23 mouse cellular contexts compared by ENCODE assay signal in genomic region chr5:124469486-124469885, GRCm38 (mm10). TPM values are rescaled to one million over a fixed set of nuclear protein-coding genes. Genes with fewer than 3 reads are reported as not detected.
DNase-seq lines count a peak whose midpoint lies in the region; ATAC-seq and TF ChIP-seq lines count a peak whose summit lies in the region.
"Had no signal": no experiment of that assay in that cellular context is flagged by ENCODE, and none has a peak within 500 bp of the region (broad histone marks: within the 10 kb centered on the region; RNA-seq: fewer than 3 reads in every experiment).

No protein-coding gene starts in this region.

- no peaks in the 10 kb centered on the region for H3K9me3 ChIP-seq in megakaryocyte, embryonic 14.5 days
- H3K9me3 ChIP-seq in CH12.LX (replicated peaks; ENCODE audit: low read length) = peaks cover 18% of the 10 kb centered on the region
- no peaks in the 10 kb centered on the region for H3K9me3 ChIP-seq in hindbrain, embryonic 13.5 days
- H3K9me3 ChIP-seq: embryonic facial prominence, embryonic 12.5 days; embryonic facial prominence, embryonic 15.5 days had no signal

- ATAC-seq in megakaryocyte, adult 5-6 weeks (ENCODE audit: poor library complexity, severe bottlenecking) = no peak
- no peak for ATAC-seq in hindbrain, embryonic 13.5 days (ENCODE audit: low FRiP score)
- ATAC-seq: forebrain, embryonic 14.5 days; forebrain, postnatal 0 days; hindbrain, postnatal 0 days had no signal

- no peaks in the 10 kb centered on the region for H3K27me3 ChIP-seq in megakaryocyte, embryonic 14.5 days (replicated peaks)
- H3K27me3 ChIP-seq in CH12.LX (replicated peaks) = no peaks in the 10 kb centered on the region
- H3K27me3 ChIP-seq in thymus, adult 2 months (ENCODE audit: control insufficient read depth, insufficient read depth, low read length) = no peaks in the 10 kb centered on the region
- no peaks in the 10 kb centered on the region for H3K27me3 ChIP-seq in hindbrain, embryonic 13.5 days
- H3K27me3 ChIP-seq: embryonic facial prominence, embryonic 12.5 days; embryonic facial prominence, embryonic 15.5 days had no signal

- no peak for TF ChIP-seq CTCF in CH12.LX (conservative IDR thresholded peaks at IDR 0.05 in 1 of 2, IDR thresholded peaks at IDR 0.05 in 1 of 2; ENCODE audit: low read depth in 2 of 2, low read length in 2 of 2)
- no peak for TF ChIP-seq CTCF in thymus, adult 2 months (IDR thresholded peaks at IDR 0.05; ENCODE audit: borderline replicate concordance, control insufficient read depth, extremely low read depth, insufficient read depth, low read length, poor library complexity)

- peak overlapping the region; percentile 76 for H3K27ac ChIP-seq in CH12.LX (ENCODE audit: insufficient read depth, low read depth)
- no peak overlapping the region for H3K27ac ChIP-seq in thymus, adult 2 months (ENCODE audit: control insufficient read depth, insufficient read depth, low read length)
- no peak overlapping the region for H3K27ac ChIP-seq in hindbrain, embryonic 13.5 days
- H3K27ac ChIP-seq: embryonic facial prominence, embryonic 12.5 days; embryonic facial prominence, embryonic 15.5 days; gastrocnemius, adult 2 months; hindbrain, embryonic 14.5 days; hindbrain, postnatal 0 days had no signal

- peak overlapping the region; percentile 35 for H3K4me3 ChIP-seq in megakaryocyte, embryonic 14.5 days (replicated peaks)
- H3K4me3 ChIP-seq in CH12.LX (replicated peaks in 1 of 3; ENCODE audit: low read depth in 2 of 3, low read length in 2 of 3, poor library complexity in 1 of 3) = no peak overlapping the region
- H3K4me3 ChIP-seq in thymus, adult 2 months (ENCODE audit: control insufficient read depth, insufficient read depth, low read length) = no peak overlapping the region
- no peak overlapping the region for H3K4me3 ChIP-seq in hindbrain, embryonic 13.5 days
- H3K4me3 ChIP-seq: embryonic facial prominence, embryonic 12.5 days; embryonic facial prominence, embryonic 15.5 days; gastrocnemius, adult 2 months had no signal

- H3K4me1 ChIP-seq in megakaryocyte, embryonic 14.5 days = peaks cover 52% of the 10 kb centered on the region
- H3K4me1 ChIP-seq in CH12.LX (ENCODE audit: control insufficient read depth in 1 of 2, insufficient read depth in 2 of 2) = peaks cover 20 to 70% of the 10 kb centered on the region in 2 experiments
- H3K4me1 ChIP-seq in thymus, adult 2 months (replicated peaks; ENCODE audit: control insufficient read depth, insufficient read depth, low read length) = no peaks in the 10 kb centered on the region
- H3K4me1 ChIP-seq in hindbrain, embryonic 13.5 days (replicated peaks) = no peaks in the 10 kb centered on the region
- H3K4me1 ChIP-seq: embryonic facial prominence, embryonic 12.5 days; embryonic facial prominence, embryonic 15.5 days had no signal

- peaks cover 80% of the 10 kb centered on the region for H3K36me3 ChIP-seq in megakaryocyte, embryonic 14.5 days (replicated peaks; ENCODE audit: low read length)
- peaks cover 80 to 84% of the 10 kb centered on the region in 2 experiments for H3K36me3 ChIP-seq in CH12.LX (replicated peaks in 1 of 2; ENCODE audit: control insufficient read depth in 1 of 2, insufficient read depth in 1 of 2, low read length in 1 of 2)
- peaks cover 16% of the 10 kb centered on the region for H3K36me3 ChIP-seq in thymus, adult 2 months (ENCODE audit: control insufficient read depth, insufficient read depth, low read length)
- H3K36me3 ChIP-seq in hindbrain, embryonic 13.5 days = peaks cover 26% of the 10 kb centered on the region

- dilution Hi-C loops in CH12.LX (cut with MboI; ENCODE audit: extremely low pct_ligation_motif_present, extremely low pct_unique_long_range_greater_than_20kb, low sequenced_read_pairs) = no loop called here

- in situ Hi-C loops in CH12.LX (cut with MboI; ENCODE audit: low pct_ligation_motif_present, low pct_unique_long_range_greater_than_20kb, low sequenced_read_pairs) = no loop called here

- no peak overlapping the region for H3K4me2 ChIP-seq in CH12.LX (ENCODE audit: insufficient read depth, low read depth, poor library complexity, severe bottlenecking)
- H3K4me2 ChIP-seq in hindbrain, embryonic 13.5 days = no peak overlapping the region
- H3K4me2 ChIP-seq: embryonic facial prominence, embryonic 12.5 days; embryonic facial prominence, embryonic 15.5 days; heart, embryonic 11.5 days; hindbrain, embryonic 14.5 days had no signal

- no peak for DNase-seq in CH12.LX (ENCODE audit: extremely low read depth)
- DNase-seq in thymus, adult 2 months = peak; percentile 60
- DNase-seq in thymus, postnatal 25 days = peak; percentile 62
- DNase-seq in cerebellum, postnatal 10 days = no peak
- DNase-seq in adrenal gland, postnatal 36 days = no peak
- DNase-seq: adrenal gland, adult 2 months; adrenal gland, postnatal 14 days; cerebellum, adult 11-12 months; cerebellum, adult 8-10 months; cerebellum, postnatal 14 days; forebrain, postnatal 0 days; gastrocnemius, adult 2 months; gastrocnemius, postnatal 14 days; heart, adult 11 months had no signal

- TF ChIP-seq POLR2A in CH12.LX (IDR thresholded peaks at IDR 0.05; ENCODE audit: low read depth, low read length) = no peak
- TF ChIP-seq POLR2A in thymus, adult 2 months (IDR thresholded peaks at IDR 0.05; ENCODE audit: control insufficient read depth, extremely low read depth, insufficient read depth, low read length, poor library complexity) = no peak

- WGBS in thymus, adult 2 months = 74% methylated on average over 6 of the region's 6 CpGs
- 96% methylated on average over 6 of the region's 6 CpGs for WGBS in hindbrain, embryonic 13.5 days

- no peak for TF ChIP-seq RAD21 in CH12.LX (IDR thresholded peaks at IDR 0.05; ENCODE audit: low read depth, low read length)

- peaks cover 86% of the 10 kb centered on the region for H3K79me2 ChIP-seq in CH12.LX (replicated peaks; ENCODE audit: control insufficient read depth, extremely low read depth, insufficient read depth, poor library complexity, severe bottlenecking)

- TF ChIP-seq EP300 in CH12.LX (IDR thresholded peaks at IDR 0.05; ENCODE audit: low read length) = no peak

- H3K9ac ChIP-seq in CH12.LX (ENCODE audit: insufficient read depth, low read depth) = no peak overlapping the region
- no peak overlapping the region for H3K9ac ChIP-seq in hindbrain, embryonic 13.5 days
- H3K9ac ChIP-seq: embryonic facial prominence, embryonic 12.5 days; embryonic facial prominence, embryonic 15.5 days; forebrain, postnatal 0 days; hindbrain, embryonic 14.5 days had no signal

TF ChIP-seq in CH12.LX, 34 proteins besides CTCF, POLR2A, EP300 and RAD21 (continues in another document):
- TF ChIP-seq E2F4 (IDR thresholded peaks at IDR 0.05; ENCODE audit: insufficient replicate concordance, low read depth, low read length) (no peak), ETS1 (conservative IDR thresholded peaks at IDR 0.05; ENCODE audit: low read depth, low read length) (no peak), ZNF384 (IDR thresholded peaks at IDR 0.05; ENCODE audit: low read depth, low read length) (no peak), HCFC1 (IDR thresholded peaks at IDR 0.05; ENCODE audit: low read depth, low read length) (no peak), IRF4 (IDR thresholded peaks at IDR 0.05; ENCODE audit: low read depth, low read length) (no peak), USF2 (conservative IDR thresholded peaks at IDR 0.05; ENCODE audit: low read depth, low read length) (no peak), USF1 (IDR thresholded peaks at IDR 0.05; ENCODE audit: low read depth, low read length) (no peak), MYC (IDR thresholded peaks at IDR 0.05; ENCODE audit: low read depth, low read length) (no peak)

RNA-seq across cellular contexts. Expression of gene Rilpl2, which starts 8.7 kb away (rescaled TPM):
- 26.5 and 65.3 TPM in 2 replicates for polyA plus RNA-seq in megakaryocyte, embryonic 14.5 days (2012; ENCODE audit: insufficient read depth, low replicate concordance)
- total RNA-seq in megakaryocyte, adult 5-6 weeks (2015) = 42.8 and 45.4 TPM in 2 replicates
- 42.5 and 42.9 TPM in 2 replicates for total RNA-seq in megakaryocyte, adult 5-6 weeks (2017)
- 393 and 482 TPM in 2 replicates for total RNA-seq in CH12.LX (2012; rRNA removed)
- total RNA-seq in CH12.LX (2014; rRNA removed) = 415 and 425 TPM in 2 replicates
- polyA plus RNA-seq in CH12.LX (2012; ENCODE audit: insufficient read length, low read depth) = 354 and 405 TPM in 2 replicates
- polyA plus RNA-seq in thymus, adult 2 months (2012; rRNA removed) = 38.5 and 38.6 TPM in 2 replicates
- total RNA-seq in adrenal gland, postnatal 36 days (2021) = 10 to 100 TPM; 21.4 to 23.9 TPM
- polyA plus RNA-seq in hindbrain, embryonic 13.5 days (2015; fragmentation: Nextera tagmentation; extraction: Ambion mirVana) = 21.2 and 23.8 TPM in 2 replicates

RNA-seq across cellular contexts. Expression of gene Snrnp35, which starts 13.4 kb away (rescaled TPM):
- 8.7 and 27.1 TPM in 2 replicates for polyA plus RNA-seq in megakaryocyte, embryonic 14.5 days (2012; ENCODE audit: insufficient read depth, low replicate concordance)
- total RNA-seq in megakaryocyte, adult 5-6 weeks (2015) = 3.8 and 5.7 TPM in 2 replicates
- 10.6 and 12.0 TPM in 2 replicates for total RNA-seq in megakaryocyte, adult 5-6 weeks (2017)
- 23.3 and 27.4 TPM in 2 replicates for total RNA-seq in CH12.LX (2012; rRNA removed)
- total RNA-seq in CH12.LX (2014; rRNA removed) = 13.9 and 14.9 TPM in 2 replicates
- 29.0 and 36.3 TPM in 2 replicates for polyA plus RNA-seq in CH12.LX (2012; ENCODE audit: insufficient read length, low read depth)
- 4.6 and 5.0 TPM in 2 replicates for polyA plus RNA-seq in thymus, adult 2 months (2012; rRNA removed)
- 10 to 100 TPM; 19.4 to 20.5 TPM for total RNA-seq in adrenal gland, postnatal 36 days (2021)
- 22.5 and 27.5 TPM in 2 replicates for polyA plus RNA-seq in hindbrain, embryonic 13.5 days (2015; fragmentation: Nextera tagmentation; extraction: Ambion mirVana)

RNA-seq across cellular contexts. Expression of gene Kmt5a, which starts 29.8 kb away (rescaled TPM):
- 134 and 294 TPM in 2 replicates for polyA plus RNA-seq in megakaryocyte, embryonic 14.5 days (2012; ENCODE audit: insufficient read depth, low replicate concordance)
- total RNA-seq in megakaryocyte, adult 5-6 weeks (2015) = 370 and 380 TPM in 2 replicates
- 240 and 272 TPM in 2 replicates for total RNA-seq in megakaryocyte, adult 5-6 weeks (2017)
- total RNA-seq in CH12.LX (2012; rRNA removed) (55.3 and 64.6 TPM in 2 replicates), CH12.LX (2014; rRNA removed) (60.9 and 62.8 TPM in 2 replicates)
- polyA plus RNA-seq in CH12.LX (2012; ENCODE audit: insufficient read length, low read depth) = 151 and 154 TPM in 2 replicates
- 76.5 and 92.5 TPM in 2 replicates for polyA plus RNA-seq in thymus, adult 2 months (2012; rRNA removed)
- 100 to 1,000 TPM; 172 to 188 TPM for total RNA-seq in adrenal gland, postnatal 36 days (2021)
- 18.0 and 20.6 TPM in 2 replicates for polyA plus RNA-seq in hindbrain, embryonic 13.5 days (2015; fragmentation: Nextera tagmentation; extraction: Ambion mirVana)

RNA-seq across cellular contexts. Expression of gene Sbno1, which starts 43.7 kb away (rescaled TPM):
- polyA plus RNA-seq in megakaryocyte, embryonic 14.5 days (2012; ENCODE audit: insufficient read depth, low replicate concordance) = 4.3 and 5.8 TPM in 2 replicates
- total RNA-seq in megakaryocyte, adult 5-6 weeks (2015) = 65.5 and 82.0 TPM in 2 replicates
- 147 and 182 TPM in 2 replicates for total RNA-seq in megakaryocyte, adult 5-6 weeks (2017)
- total RNA-seq in CH12.LX (2012; rRNA removed) (38.3 and 44.2 TPM in 2 replicates), CH12.LX (2014; rRNA removed) (32.4 and 35.0 TPM in 2 replicates)
- 48.5 and 52.3 TPM in 2 replicates for polyA plus RNA-seq in CH12.LX (2012; ENCODE audit: insufficient read length, low read depth)
- polyA plus RNA-seq in thymus, adult 2 months (2012; rRNA removed) = 36.3 and 40.8 TPM in 2 replicates
- 100 to 1,000 TPM in 1 of 2 experiments, 10 to 100 TPM in 1; 84.3 to 100 TPM for total RNA-seq in adrenal gland, postnatal 36 days (2021)
- 108 and 115 TPM in 2 replicates for polyA plus RNA-seq in hindbrain, embryonic 13.5 days (2015; fragmentation: Nextera tagmentation; extraction: Ambion mirVana)

Comparison
In these comparisons a context has a peak if more than half of its experiments do, and no peak if none do; other contexts are left out.
1. DNase-seq: peak in thymus, adult 2 months (single experiment) and thymus, postnatal 25 days (single experiment); none in CH12.LX (single experiment), cerebellum, postnatal 10 days (0 of 2) and adrenal gland, postnatal 36 days (0 of 2).